Mouse (Mus musculus) olfactory bulb, adult 2 months (tissue): Measurements from ENCODE around the gene Rnf182.

Experiments
- CTCF ChIP-seq: fragments of 200-500 bp; IDR thresholded peaks from 2 replicates; pipeline ENCODE4 v1.5.1; 2012; ENCODE audit warnings: low read depth, mild to moderate bottlenecking, low read length, moderate library complexity; ENCODE audit not compliant: insufficient read depth
- POLR2A ChIP-seq: fragments of 200-500 bp; IDR thresholded peaks from 2 replicates; pipeline ENCODE4 v1.6.1; 2012; ENCODE audit warnings: mild to moderate bottlenecking, low read depth, low read length, moderate library complexity; ENCODE audit not compliant: insufficient read depth

DNA sequence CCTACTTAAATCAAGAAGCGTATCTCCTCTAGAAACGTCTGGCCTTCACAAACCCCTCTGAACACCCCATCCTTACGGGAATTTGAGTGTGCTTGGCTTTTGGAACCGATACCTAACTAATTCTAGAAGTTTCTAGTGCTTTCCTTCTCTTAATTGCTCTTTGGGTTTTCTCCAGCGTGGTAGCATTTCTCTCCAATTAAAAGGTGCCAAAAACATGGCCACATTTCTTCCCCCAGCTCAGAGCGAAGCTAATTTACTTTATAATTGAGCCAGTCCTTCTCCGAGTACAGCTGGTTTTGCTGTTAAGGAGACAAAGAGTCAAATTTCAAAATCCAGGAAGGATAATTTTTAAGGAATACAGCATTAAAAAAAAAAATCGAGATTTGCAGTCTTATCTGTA lies 32.0 kb upstream of the Rnf182 start:
- TF ChIP-seq CTCF (no peak), POLR2A (no peak)
